In the genomic region with DNA sequence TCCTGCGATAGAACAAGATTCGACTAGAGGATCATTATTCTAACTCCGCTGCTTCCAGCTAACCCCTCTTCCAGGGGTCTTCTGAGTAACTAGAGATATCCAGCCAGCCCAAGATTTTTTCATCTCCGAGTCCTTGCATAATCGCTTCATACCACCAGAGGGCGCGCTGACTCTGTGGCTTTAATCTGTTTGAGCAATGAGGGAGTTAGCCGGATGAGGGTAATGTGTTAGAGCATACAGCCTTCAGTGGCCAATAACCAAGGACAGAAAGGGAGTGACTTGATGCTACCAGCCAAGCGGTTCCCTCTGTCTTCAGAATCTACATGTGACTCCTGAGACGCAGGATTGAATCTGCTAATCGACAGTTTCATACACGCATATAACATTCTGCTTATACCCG, we compare ENCODE assay signal across 9 mouse cellular contexts. TPM values are rescaled to one million over a fixed set of nuclear protein-coding genes. Genes with fewer than 3 reads are reported as not detected.
DNase-seq lines count a peak whose midpoint lies in the region; ATAC-seq and TF ChIP-seq lines count a peak whose summit lies in the region.
"Had no signal": no experiment of that assay in that cellular context is flagged by ENCODE, and none has a peak within 500 bp of the region (broad histone marks: within the 10 kb centered on the region; RNA-seq: fewer than 3 reads in every experiment).

No protein-coding gene starts in this region.

- peaks cover 46% of the 10 kb centered on the region for H3K4me1 ChIP-seq in E14TG2a.4 (replicated peaks; ENCODE audit: low read depth, low read length)

- no peaks in the 10 kb centered on the region for H3K9me3 ChIP-seq in E14TG2a.4 (ENCODE audit: low read length)
- H3K9me3 ChIP-seq: heart, embryonic 15.5 days had no signal

- H3K36me3 ChIP-seq in E14TG2a.4 (ENCODE audit: insufficient read depth, low read length), result no peaks in the 10 kb centered on the region
- H3K36me3 ChIP-seq: heart, embryonic 15.5 days had no signal

- peak; percentile 90 for DNase-seq in brain, embryonic 14.5 days (ENCODE audit: low read depth)
- peak; percentile 86 to 92 for DNase-seq in heart, postnatal 10 days
- DNase-seq in layer of hippocampus, adult 11-12 months (ENCODE audit: low spot score), result peak; percentile 84
- DNase-seq in lung, postnatal 10 days, result peak; percentile 90
- peak; percentile 82 for DNase-seq in ovary, postnatal 14 days (ENCODE audit: low spot score)
- peak; percentile 84 for DNase-seq in thymus, postnatal 14 days

- peaks cover 24% of the 10 kb centered on the region for H3K27me3 ChIP-seq in E14TG2a.4 (ENCODE audit: insufficient read depth, low read length)

- peak; percentile 97 for TF ChIP-seq CTCF in E14TG2a.4 (conservative IDR thresholded peaks at IDR 0.05; ENCODE audit: low read length)
- TF ChIP-seq CTCF in brain, embryonic 14.5 days (IDR thresholded peaks at IDR 0.05; ENCODE audit: borderline replicate concordance, extremely low read depth, insufficient read depth, insufficient read length), result peak; percentile 95

- intact Hi-C loops in heart, postnatal 10 days (cut with DNase I), result loop anchor here (1.0 to 5.0 kb wide), 4 partner anchors 24 to 262 kb away; no protein-coding TSS in a partner anchor

- TF ChIP-seq POLR2A in brain, embryonic 14.5 days (IDR thresholded peaks at IDR 0.05; ENCODE audit: borderline replicate concordance, extremely low read depth, insufficient read depth, insufficient read length, poor library complexity, severe bottlenecking), result no peak

- no peak overlapping the region for H3K4me3 ChIP-seq in E14TG2a.4 (replicated peaks; ENCODE audit: low read length)
- H3K4me3 ChIP-seq: heart, embryonic 15.5 days had no signal

- peak; percentile 78 for ATAC-seq in erythroid progenitor cell, adult 5-6 weeks (replicated peaks; ENCODE audit: low FRiP score, poor library complexity, severe bottlenecking)

RNA-seq across cellular contexts. Expression of a gene that starts 4.0 kb away (rescaled TPM):
- polyA plus RNA-seq in brain, embryonic 14.5 days (2012; rRNA removed), result 1.3 and 1.5 TPM in 2 replicates
- not detected in 2 replicates for total RNA-seq in erythroid progenitor cell, adult 5-6 weeks (2015; ENCODE audit: low replicate concordance)
- total RNA-seq in erythroid progenitor cell, adult 5-6 weeks (2017; ENCODE audit: low replicate concordance), result 0.08 TPM in 1 of 2 replicates, not detected in the other
- 1 to 10 TPM in 1 of 2 experiments, under 1 TPM in 1; 0.64 to 1.2 TPM for total RNA-seq in heart, postnatal 10 days (2021)

RNA-seq across cellular contexts. Expression of a gene that starts 9.4 kb away (rescaled TPM):
- 12.7 and 16.1 TPM in 2 replicates for polyA plus RNA-seq in brain, embryonic 14.5 days (2012; rRNA removed)
- total RNA-seq in erythroid progenitor cell, adult 5-6 weeks (2015; ENCODE audit: low replicate concordance), result 1.7 and 9.4 TPM in 2 replicates
- total RNA-seq in erythroid progenitor cell, adult 5-6 weeks (2017; ENCODE audit: low replicate concordance), result 4.4 and 8.6 TPM in 2 replicates
- 1 to 10 TPM; 6.9 to 8.0 TPM for total RNA-seq in heart, postnatal 10 days (2021)

RNA-seq across cellular contexts. Expression of a gene that starts 27.9 kb away (rescaled TPM):
- 56.7 and 65.4 TPM in 2 replicates for polyA plus RNA-seq in brain, embryonic 14.5 days (2012; rRNA removed)
- total RNA-seq in erythroid progenitor cell, adult 5-6 weeks (2015; ENCODE audit: low replicate concordance), result 1.4 and 3.4 TPM in 2 replicates
- total RNA-seq in erythroid progenitor cell, adult 5-6 weeks (2017; ENCODE audit: low replicate concordance), result 2.0 and 2.2 TPM in 2 replicates
- total RNA-seq in heart, postnatal 10 days (2021), result 10 to 100 TPM; 17.8 to 20.3 TPM

Comparison
In these comparisons a context has a peak if more than half of its experiments do, and no peak if none do; other contexts are left out.
1. RNA of a gene that starts 27.9 kb away (total RNA-seq): 17.8 to 20.3 TPM in heart, postnatal 10 days; 1.4 to 3.4 TPM in erythroid progenitor cell, adult 5-6 weeks; every median in the first group is over 4 times any median in the second.
2. Peak in every context shown above with its lines, with median percentiles within 50 percentile points of each other: DNase-seq.